Mouse (Mus musculus) midbrain, embryonic 14.5 days (tissue): Measurements from ENCODE around the gene March2. TPM values are rescaled to one million over a fixed set of nuclear protein-coding genes. Genes with fewer than 3 reads are reported as not detected.

Experiments used
- ATAC-seq: fragments of 200-750 bp; cut with Nextera tagmentation; 2 replicates; pipeline ENCODE4 v1.8.0; 2017; ENCODE audit warnings: moderate number of reproducible peaks, moderate library complexity; ENCODE audit not compliant: low FRiP score, low TSS enrichment
- DNase-seq: peaks from one replicate; pipeline ENCODE4 v3.0.0-alpha.2; 2015
- H3K27ac ChIP-seq: fragments of 300-500 bp; sonication (generic); replicated peaks from 2 replicates; pipeline ENCODE4 v1.5.1; 2014; ENCODE audit warnings: mild to moderate bottlenecking, low read depth, low read length, moderate library complexity
- H3K27me3 ChIP-seq: fragments of 300-500 bp; sonication (generic); 2 replicates; pipeline ENCODE4 v1.6.1; 2014; ENCODE audit warnings: low read length, control low read depth, mixed read lengths; ENCODE audit not compliant: control insufficient read depth, insufficient read depth
- H3K36me3 ChIP-seq: fragments of 300-500 bp; sonication (generic); 2 replicates; pipeline ENCODE4 v1.6.1; 2014; ENCODE audit warnings: low read length, control low read depth; ENCODE audit not compliant: control insufficient read depth, insufficient read depth
- H3K4me1 ChIP-seq: fragments of 300-500 bp; sonication (generic); 2 replicates; pipeline ENCODE4 v1.6.1; 2014; ENCODE audit warnings: mild to moderate bottlenecking, antibody characterized with exemption, low read length, control low read depth; ENCODE audit not compliant: control insufficient read depth, insufficient read depth
- H3K4me2 ChIP-seq: fragments of 300-500 bp; sonication (generic); 2 replicates; pipeline ENCODE4 v1.6.1; 2014; ENCODE audit warnings: mild to moderate bottlenecking, low read length, moderate library complexity
- H3K4me3 ChIP-seq: fragments of 300-500 bp; sonication (generic); replicated peaks from 2 replicates; pipeline ENCODE4 v1.5.1; 2014; ENCODE audit warnings: low read depth, low read length
- H3K9ac ChIP-seq: fragments of 300-500 bp; sonication (generic); replicated peaks from 2 replicates; pipeline ENCODE4 v1.6.1; 2014; ENCODE audit warnings: mild to moderate bottlenecking, low read length, moderate library complexity
- H3K9me3 ChIP-seq: fragments of 300-500 bp; sonication (generic); 2 replicates; pipeline ENCODE4 v1.6.1; 2016; ENCODE audit warnings: low read length, control low read depth, mixed read lengths; ENCODE audit not compliant: control insufficient read depth
- WGBS: fragments of 180-500 bp; shearing (Covaris S2); extraction: QIAGEN DNeasy Blood & Tissue Kit; methylation state at CpG from one replicate; pipeline ENCODE4 v1.1.7; 2014; 5-methylcytosine and 5-hydroxymethylcytosine counted together
- polyA plus RNA-seq: library from polyadenylated mRNA; unstranded; fragments of >200 nt; fragmentation: Nextera tagmentation; extraction: Ambion mirVana; gene quantifications from 2 replicates; pipeline ENCODE4 v1.2.1, GENCODE M21; 2014

Gene March2
- polyA plus RNA-seq, 1 experiment from 2014 or later: 62.6 TPM

DNA sequence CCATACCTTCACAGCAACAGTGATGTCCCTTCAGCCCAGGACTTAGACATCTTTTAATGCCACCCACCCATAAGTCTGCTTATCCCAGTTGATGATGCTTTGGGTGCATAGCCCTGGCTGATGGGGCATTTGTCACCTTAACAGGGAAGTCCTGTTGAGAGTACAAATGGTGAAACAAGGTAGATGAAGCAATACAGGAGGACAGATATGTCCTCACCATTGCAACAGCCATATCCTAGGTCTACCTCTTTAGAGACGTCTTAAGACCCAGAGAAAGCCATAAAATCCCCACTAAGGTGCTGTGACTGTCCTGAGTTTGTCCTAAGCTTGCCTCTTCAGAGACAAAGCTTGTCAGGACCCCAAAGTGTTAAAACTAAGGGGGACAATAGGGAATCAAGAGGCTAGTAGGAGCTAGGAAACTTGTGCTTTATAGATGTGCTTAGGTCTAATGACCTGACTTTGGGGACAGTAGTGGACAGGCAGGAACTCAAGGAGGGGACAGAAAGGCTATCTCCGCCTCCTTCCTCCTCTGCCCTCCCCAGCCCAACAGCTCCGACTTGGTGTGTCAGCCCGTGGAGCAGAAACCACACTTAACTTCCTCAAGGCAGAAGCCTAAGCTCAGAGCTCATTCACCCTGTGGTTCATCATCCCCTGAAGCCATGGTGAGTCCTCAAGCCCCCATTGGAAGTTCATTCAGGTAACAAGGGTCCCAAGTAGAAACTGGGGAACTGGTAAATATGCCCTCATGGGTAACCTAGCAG, 80.8 kb downstream of the March2 start, which contains the start of gene Pram1:
TSS of gene Pram1 (plus strand) at position 541 of the 761 bp plus-strand sequence.
- H3K4me3 ChIP-seq: no peak within 1 kb of the TSS
- 95% methylated on average over 4 of the region's 4 CpGs for WGBS
- H3K9me3 ChIP-seq: no peaks in the 10 kb centered on the region
- ATAC-seq: no peak
- peaks cover 37% of the 10 kb centered on the region for H3K36me3 ChIP-seq
- no peaks in the 10 kb centered on the region for H3K27me3 ChIP-seq
- no peak within 1 kb of the TSS for H3K27ac ChIP-seq
- H3K4me2 ChIP-seq: no peak within 1 kb of the TSS
- H3K9ac ChIP-seq: no peak within 1 kb of the TSS
- no peak for DNase-seq
- H3K4me1 ChIP-seq: no peaks in the 10 kb centered on the region

DNA sequence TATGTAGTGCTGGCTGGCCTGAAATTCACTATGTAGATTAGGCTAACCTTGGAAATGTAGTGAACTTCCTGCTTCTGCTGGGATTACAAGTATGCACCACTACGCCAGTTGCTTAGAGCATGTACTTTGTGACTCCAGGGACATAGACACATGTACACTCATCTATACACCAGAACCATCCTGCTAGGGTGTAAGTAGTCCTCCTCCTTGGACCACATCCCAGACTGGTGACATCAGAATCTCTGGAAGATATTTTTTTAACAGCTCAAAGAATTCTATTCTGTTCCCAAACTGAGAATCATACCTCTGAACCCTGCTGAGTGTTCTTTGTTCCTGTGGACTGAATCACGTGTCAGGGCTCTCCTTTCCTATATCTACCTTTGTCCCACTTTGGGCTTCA, 81.4 kb downstream of the March2 start:
- H3K36me3 ChIP-seq: peaks cover 34% of the 10 kb centered on the region
- no peak for DNase-seq
- no peaks in the 10 kb centered on the region for H3K9me3 ChIP-seq
- no peaks in the 10 kb centered on the region for H3K27me3 ChIP-seq
- H3K9ac ChIP-seq: no peak overlapping the region
- H3K4me1 ChIP-seq: 0 out of 2 replicates have a peak, but pooled peaks cover under 1% of the 10 kb centered on the region
- no peak overlapping the region for H3K4me2 ChIP-seq
- no peak overlapping the region for H3K4me3 ChIP-seq
- no peak overlapping the region for H3K27ac ChIP-seq
- 85% methylated on average over 2 of the region's 2 CpGs for WGBS
- ATAC-seq: no peak

Other genes with a start within 250 kb of the March2 start
- 39.3 and 41.7 TPM in 2 replicates for gene Adamts10, start 194.5 kb downstream of the March2 start, polyA plus RNA-seq
- gene Myo1f, start 163.0 kb downstream of the March2 start, polyA plus RNA-seq: 0.72 and 1.8 TPM in 2 replicates
- 91.4 and 115 TPM in 2 replicates for gene Zfp414, start 89.6 kb downstream of the March2 start, polyA plus RNA-seq
- gene Pram1, start 80.6 kb downstream of the March2 start, polyA plus RNA-seq: 0.73 and 1.4 TPM in 2 replicates
- gene Hnrnpm, start 31.8 kb downstream of the March2 start, polyA plus RNA-seq: 177 and 214 TPM in 2 replicates
- gene Rab11b, start 41.9 kb upstream of the March2 start, polyA plus RNA-seq: 417 and 541 TPM in 2 replicates
- gene Angptl4, start 63.2 kb upstream of the March2 start, polyA plus RNA-seq: 8.0 and 18.4 TPM in 2 replicates
- 39.5 and 45.8 TPM in 2 replicates for gene Kank3, start 91.8 kb upstream of the March2 start, polyA plus RNA-seq
- gene Rps28, start 105.9 kb upstream of the March2 start, polyA plus RNA-seq: 653 and 777 TPM in 2 replicates
- gene Ndufa7, start 105.9 kb upstream of the March2 start, polyA plus RNA-seq: 497 and 604 TPM in 2 replicates
- gene Cd320, start 124.4 kb upstream of the March2 start, polyA plus RNA-seq: 55.1 and 59.8 TPM in 2 replicates
- gene Gm7029, start 155.2 kb upstream of the March2 start, polyA plus RNA-seq: not detected in 2 replicates
- 2.2 and 2.5 TPM in 2 replicates for gene Kifc1, start 172.0 kb upstream of the March2 start, polyA plus RNA-seq
- gene Platr17, start 186.5 kb upstream of the March2 start, polyA plus RNA-seq: 1.1 TPM in 1 of 2 replicates, not detected in the other
- 40.7 and 44.6 TPM in 2 replicates for gene Daxx, start 190.7 kb upstream of the March2 start, polyA plus RNA-seq
- gene Tapbp, start 197.2 kb upstream of the March2 start, polyA plus RNA-seq: 18.3 and 20.6 TPM in 2 replicates
- gene Zbtb22, start 197.2 kb upstream of the March2 start, polyA plus RNA-seq: 12.1 and 13.1 TPM in 2 replicates
- 47.2 and 50.3 TPM in 2 replicates for gene Rgl2, start 210.9 kb upstream of the March2 start, polyA plus RNA-seq
- 167 and 188 TPM in 2 replicates for gene Pfdn6, start 221.7 kb upstream of the March2 start, polyA plus RNA-seq
- gene Wdr46, start 222.0 kb upstream of the March2 start, polyA plus RNA-seq: 15.5 and 16.9 TPM in 2 replicates
- 8.0 and 10.1 TPM in 2 replicates for gene B3galt4, start 232.8 kb upstream of the March2 start, polyA plus RNA-seq
- 50.6 and 63.2 TPM in 2 replicates for gene Vps52, start 237.1 kb upstream of the March2 start, polyA plus RNA-seq
- 872 and 980 TPM in 2 replicates for gene Rps18, start 237.3 kb upstream of the March2 start, polyA plus RNA-seq